Mouse (Mus musculus): ENCODE results near the gene Olfr1350. TPM values are rescaled to one million over a fixed set of nuclear protein-coding genes. Genes with fewer than 3 reads are reported as not detected.

Olfr1350 gene
- total and polyA plus RNA-seq, 2 experiments: not detected

- Histone ChIP-seq H3K27ac (replicated peaks; ENCODE audit: insufficient read depth, low read depth, low read length) (no peak overlapping the region), H3K79me2 (ENCODE audit: control insufficient read depth, insufficient read depth, low read length) (no peaks in the 10 kb centered on the region), H3K4me3 (ENCODE audit: insufficient read depth, low read depth, low read length) (no peak overlapping the region), H3K4me1 (ENCODE audit: control insufficient read depth, insufficient read depth, low read length) (no peaks in the 10 kb centered on the region), H3K27me3 (ENCODE audit: control insufficient read depth, insufficient read depth, low read length) (no peaks in the 10 kb centered on the region), H3K36me3 (ENCODE audit: control insufficient read depth, insufficient read depth, low read length) (no peaks in the 10 kb centered on the region), H3K9ac (ENCODE audit: low read depth, low read length) (no peak overlapping the region)
- 83% methylated on average over 9 of the region's 9 CpGs for WGBS
- no peak for DNase-seq (ENCODE audit: extremely low read depth, low read depth, low spot score)
- TF ChIP-seq CTCF (IDR thresholded peaks at IDR 0.05; ENCODE audit: low read depth, low read length) (no peak), POLR2A (IDR thresholded peaks at IDR 0.05; ENCODE audit: extremely low read depth, insufficient read depth, low read length) (no peak)
Observed at GRCm38 (mm10) chr7:6603331-6603730, 38.7 kb downstream of the Olfr1350 start.

Other genes with a start within 250 kb of the Olfr1350 start
- gene Zfp583, start 233.6 kb upstream of the Olfr1350 start, total RNA-seq (2014; rRNA removed): 0.27 and 0.28 TPM in 2 replicates
- 0.05 TPM in 1 of 2 replicates, not detected in the other for gene Zfp583, start 233.6 kb upstream of the Olfr1350 start, polyA plus RNA-seq (2012; rRNA removed)
- gene Gm3854, start 221.1 kb upstream of the Olfr1350 start, total RNA-seq (2014; rRNA removed): under 0.01 and 0.07 TPM in 2 replicates
- not detected in 2 replicates for gene Gm3854, start 221.1 kb upstream of the Olfr1350 start, polyA plus RNA-seq (2012; rRNA removed)
- 0.74 and 1.3 TPM in 2 replicates for gene Zfp78, start 201.6 kb upstream of the Olfr1350 start, total RNA-seq (2014; rRNA removed)
- 0.21 and 0.68 TPM in 2 replicates for gene Zfp78, start 201.6 kb upstream of the Olfr1350 start, polyA plus RNA-seq (2012; rRNA removed)
- gene Zfp28, start 181.5 kb upstream of the Olfr1350 start, total RNA-seq (2014; rRNA removed): 1.2 and 1.9 TPM in 2 replicates
- 0.21 and 0.51 TPM in 2 replicates for gene Zfp28, start 181.5 kb upstream of the Olfr1350 start, polyA plus RNA-seq (2012; rRNA removed)
- not detected in 2 replicates for gene Smim17, start 166.1 kb upstream of the Olfr1350 start, total RNA-seq (2014; rRNA removed)
- gene Smim17, start 166.1 kb upstream of the Olfr1350 start, polyA plus RNA-seq (2012; rRNA removed): not detected in 2 replicates
- gene Gm20715, start 154.6 kb upstream of the Olfr1350 start, total RNA-seq (2014; rRNA removed): not detected in 2 replicates
- not detected in 2 replicates for gene Gm20715, start 154.6 kb upstream of the Olfr1350 start, polyA plus RNA-seq (2012; rRNA removed)
- gene Olfr1344, start 126.2 kb upstream of the Olfr1350 start, total RNA-seq (2014; rRNA removed): not detected in 2 replicates
- not detected in 2 replicates for gene Olfr1344, start 126.2 kb upstream of the Olfr1350 start, polyA plus RNA-seq (2012; rRNA removed)
- gene Olfr1336, start 108.7 kb upstream of the Olfr1350 start, total RNA-seq (2014; rRNA removed): not detected in 2 replicates
- gene Olfr1336, start 108.7 kb upstream of the Olfr1350 start, polyA plus RNA-seq (2012; rRNA removed): not detected in 2 replicates
- not detected in 2 replicates for gene Olfr1346, start 97.7 kb upstream of the Olfr1350 start, total RNA-seq (2014; rRNA removed)
- gene Olfr1346, start 97.7 kb upstream of the Olfr1350 start, polyA plus RNA-seq (2012; rRNA removed): not detected in 2 replicates
- not detected in 2 replicates for gene Olfr5, start 77.9 kb upstream of the Olfr1350 start, total RNA-seq (2014; rRNA removed)
- gene Olfr5, start 77.9 kb upstream of the Olfr1350 start, polyA plus RNA-seq (2012; rRNA removed): not detected in 2 replicates
- gene Olfr1347, start 65.1 kb upstream of the Olfr1350 start, total RNA-seq (2014; rRNA removed): not detected in 2 replicates
- not detected in 2 replicates for gene Olfr1347, start 65.1 kb upstream of the Olfr1350 start, polyA plus RNA-seq (2012; rRNA removed)
- gene Olfr1348, start 56.1 kb upstream of the Olfr1350 start, total RNA-seq (2014; rRNA removed): not detected in 2 replicates
- gene Olfr1348, start 56.1 kb upstream of the Olfr1350 start, polyA plus RNA-seq (2012; rRNA removed): not detected in 2 replicates
- not detected in 2 replicates for gene Olfr1349, start 41.9 kb upstream of the Olfr1350 start, total RNA-seq (2014; rRNA removed)
- gene Olfr1349, start 41.9 kb upstream of the Olfr1350 start, polyA plus RNA-seq (2012; rRNA removed): not detected in 2 replicates
- gene Zim1, start 131.6 kb downstream of the Olfr1350 start, total RNA-seq (2014; rRNA removed): under 0.01 and 0.07 TPM in 2 replicates
- gene Zim1, start 131.6 kb downstream of the Olfr1350 start, polyA plus RNA-seq (2012; rRNA removed): 0.01 TPM in 1 of 2 replicates, not detected in the other
- 3.8 and 4.2 TPM in 2 replicates for gene Peg3, start 165.6 kb downstream of the Olfr1350 start, total RNA-seq (2014; rRNA removed)
- gene Peg3, start 165.6 kb downstream of the Olfr1350 start, polyA plus RNA-seq (2012; rRNA removed): 1.00 and 1.7 TPM in 2 replicates
- under 0.01 and 0.09 TPM in 2 replicates for gene Usp29, start 165.7 kb downstream of the Olfr1350 start, total RNA-seq (2014; rRNA removed)
- gene Usp29, start 165.7 kb downstream of the Olfr1350 start, polyA plus RNA-seq (2012; rRNA removed): not detected in 2 replicates

All from liver, adult 2 months (tissue).